Mouse (Mus musculus) liver, embryonic 11.5 days (tissue): Measurements from ENCODE around the gene Gm10408. TPM values are rescaled to one million over a fixed set of nuclear protein-coding genes. Genes with fewer than 3 reads are reported as not detected.
"Not testable (repeated sequence)": the region's sequence is repeated elsewhere in the genome, so short reads cannot be mapped to it uniquely, and the experiment has no call there.

Experiments used
- ATAC-seq: fragments of 200-750 bp; cut with Nextera tagmentation; replicated peaks from 2 replicates; pipeline ENCODE4 v1.8.0; 2017; ENCODE audit warnings: moderate number of reproducible peaks, mild to moderate bottlenecking, moderate TSS enrichment, moderate library complexity; ENCODE audit not compliant: low FRiP score
- DNase-seq: peaks from one replicate; pipeline ENCODE4 v3.0.0-alpha.2; 2017; ENCODE audit warnings: low spot score
- H3K27ac ChIP-seq: fragments of 300-500 bp; sonication (generic); 2 replicates; pipeline ENCODE4 v1.5.1; 2014; ENCODE audit warnings: mild to moderate bottlenecking, low read depth, low read length, control low read depth
- H3K27me3 ChIP-seq: fragments of 300-500 bp; sonication (generic); replicated peaks from 2 replicates; pipeline ENCODE4 v1.6.1; 2014; ENCODE audit warnings: low read length, mixed read lengths; ENCODE audit not compliant: control insufficient read depth, insufficient read depth
- H3K36me3 ChIP-seq: fragments of 300-500 bp; sonication (generic); 2 replicates; pipeline ENCODE4 v1.6.1; 2014; ENCODE audit warnings: mild to moderate bottlenecking, low read length, moderate library complexity, mixed read lengths; ENCODE audit not compliant: control insufficient read depth, insufficient read depth
- H3K4me1 ChIP-seq: fragments of 300-500 bp; sonication (generic); replicated peaks from 2 replicates; pipeline ENCODE4 v1.6.1; 2014; ENCODE audit warnings: low read length, mixed read lengths; ENCODE audit not compliant: control insufficient read depth, insufficient read depth
- H3K4me2 ChIP-seq: fragments of 300-500 bp; sonication (generic); 2 replicates; pipeline ENCODE4 v1.6.1; 2014; ENCODE audit warnings: mild to moderate bottlenecking, control low read depth, moderate library complexity
- H3K4me3 ChIP-seq: fragments of 300-500 bp; sonication (generic); 2 replicates; pipeline ENCODE4 v1.5.1; 2014; ENCODE audit warnings: low read depth, low read length, control low read depth
- H3K9ac ChIP-seq: fragments of 300-500 bp; sonication (generic); 2 replicates; pipeline ENCODE4 v1.6.1; 2014; ENCODE audit warnings: low read depth, low read length, control low read depth
- H3K9me3 ChIP-seq: fragments of 300-500 bp; sonication (generic); 2 replicates; pipeline ENCODE4 v1.6.1; 2016; ENCODE audit warnings: low read length, inconsistent platforms, mixed read lengths; ENCODE audit not compliant: control insufficient read depth
- WGBS: fragments of 180-500 bp; shearing (Covaris S2); extraction: QIAGEN DNeasy Blood & Tissue Kit; methylation state at CpG from one replicate; pipeline ENCODE4 v1.1.7; 2014; 5-methylcytosine and 5-hydroxymethylcytosine counted together
- polyA plus RNA-seq: library from polyadenylated mRNA; unstranded; fragments of >200 nt; fragmentation: Nextera tagmentation; extraction: Ambion mirVana; gene quantifications from 2 replicates; pipeline ENCODE4 v1.2.1, GENCODE M21; 2014

Gene Gm10408
- polyA plus RNA-seq, result not detected in 2 replicates

DNA sequence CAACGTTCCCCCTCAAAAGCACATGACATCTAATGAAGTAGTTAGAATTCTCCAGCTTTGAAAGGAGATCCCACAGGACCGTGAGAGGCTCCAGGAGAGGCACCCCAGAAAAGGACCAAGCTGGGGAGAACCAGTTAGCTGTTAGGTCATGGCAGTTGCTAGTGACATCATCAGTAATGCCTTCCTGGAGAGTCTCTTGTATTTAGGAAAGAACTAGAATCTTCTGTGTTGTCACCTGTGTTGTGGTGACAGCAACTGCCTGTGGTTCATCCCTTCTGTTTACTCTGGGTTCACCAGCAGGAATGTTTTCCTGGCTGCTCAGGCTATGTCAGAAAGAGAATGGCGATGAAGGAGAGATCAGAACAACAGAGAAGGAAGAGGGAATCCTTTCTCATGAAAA, at the start of gene Gm10408:
TSS of gene Gm10408 (plus strand) at position 301 of the 400 bp plus-strand sequence.
- not testable (repeated sequence) for H3K4me3 ChIP-seq, H3K4me1 ChIP-seq, H3K27ac ChIP-seq, H3K27me3 ChIP-seq, H3K4me2 ChIP-seq, DNase-seq, H3K9me3 ChIP-seq, H3K9ac ChIP-seq, ATAC-seq, H3K36me3 ChIP-seq
- no CpG with 5 or more reads among the region's 3 CpGs for WGBS

DNA sequence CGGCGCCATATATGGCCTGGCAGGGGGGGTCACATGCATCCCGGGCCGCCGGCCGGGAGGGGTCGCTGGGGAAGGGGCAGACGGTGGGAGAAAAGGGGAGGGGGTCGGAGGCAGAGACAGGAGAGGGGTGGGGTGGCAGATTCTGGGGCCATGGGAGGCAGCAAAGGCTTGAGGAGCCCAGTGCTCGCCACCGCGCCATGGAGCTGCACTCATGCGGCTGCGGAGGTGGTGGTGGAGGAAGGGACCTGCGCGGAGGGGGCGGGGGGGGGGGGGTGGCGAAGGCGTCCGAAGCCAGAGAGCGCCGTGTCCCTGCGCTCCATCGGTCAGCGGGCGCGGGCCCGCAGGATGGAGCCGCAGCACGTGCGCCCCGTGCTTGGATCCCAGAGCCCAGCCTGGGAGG, 36.9 kb upstream of the Gm10408 start, which contains the start of gene Gm10409:
TSS of gene Gm10409 (plus strand) at position 301 of the 400 bp plus-strand sequence.
- no CpG with 5 or more reads among the region's 32 CpGs for WGBS
- H3K27ac ChIP-seq, H3K4me3 ChIP-seq, ATAC-seq, H3K27me3 ChIP-seq, H3K36me3 ChIP-seq, H3K9ac ChIP-seq, DNase-seq, H3K4me1 ChIP-seq, H3K9me3 ChIP-seq, H3K4me2 ChIP-seq: not testable (repeated sequence)

DNA sequence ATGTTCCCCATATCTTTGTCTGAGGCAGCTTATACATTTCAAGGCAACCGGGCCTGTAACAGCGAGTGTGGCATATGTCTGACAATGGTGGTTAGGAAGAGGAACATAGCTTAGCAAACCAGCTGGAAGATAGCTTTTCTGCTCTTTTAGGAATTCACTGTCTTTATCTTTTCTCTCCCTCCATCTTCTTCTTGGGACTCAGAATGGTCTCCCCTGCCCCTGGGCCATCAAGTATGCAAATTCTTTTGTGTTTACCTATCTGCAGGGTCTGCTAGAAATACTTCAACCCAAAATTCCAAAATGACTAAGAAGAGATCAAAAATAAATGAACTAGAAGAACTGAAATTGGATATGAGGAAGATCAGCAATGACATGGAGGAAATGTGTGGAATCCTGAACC, 21.4 kb upstream of the Gm10408 start, which contains the start of gene Gm3005:
TSS of gene Gm3005 (plus strand) at position 301 of the 400 bp plus-strand sequence.
- not testable (repeated sequence) for H3K9ac ChIP-seq, DNase-seq, H3K27ac ChIP-seq, H3K27me3 ChIP-seq, H3K4me2 ChIP-seq, H3K4me3 ChIP-seq, H3K9me3 ChIP-seq, H3K36me3 ChIP-seq, ATAC-seq, H3K4me1 ChIP-seq
- WGBS, result no CpG with 5 or more reads among the region's 2 CpGs

Other genes with a start within 250 kb of the Gm10408 start
- 2.4 and 2.7 TPM in 2 replicates for gene D830030K20Rik, start 240.9 kb upstream of the Gm10408 start, polyA plus RNA-seq
- not detected in 2 replicates for gene Gm2956, start 116.8 kb upstream of the Gm10408 start, polyA plus RNA-seq
- not detected in 2 replicates for gene Gm10413, start 54.3 kb upstream of the Gm10408 start, polyA plus RNA-seq
- 0.40 and 0.43 TPM in 2 replicates for gene Gm10409, start 36.8 kb upstream of the Gm10408 start, polyA plus RNA-seq
- gene Gm3005, start 21.3 kb upstream of the Gm10408 start, polyA plus RNA-seq, result 0.99 TPM in 1 of 2 replicates, not detected in the other
- gene Gm3012, start 185.1 kb downstream of the Gm10408 start, polyA plus RNA-seq, result not detected in 2 replicates
- 0.40 and 0.43 TPM in 2 replicates for gene Gm3020, start 202.7 kb downstream of the Gm10408 start, polyA plus RNA-seq
- not detected in 2 replicates for gene Gm3043, start 239.4 kb downstream of the Gm10408 start, polyA plus RNA-seq